Mouse (Mus musculus) olfactory bulb, adult 2 months (tissue): ENCODE data around the gene Calcoco2. TPM values are rescaled to one million over a fixed set of nuclear protein-coding genes. Genes with fewer than 3 reads are reported as not detected.

Source experiments
- H3K27ac ChIP-seq: fragments of 200-500 bp; 2 replicates; pipeline ENCODE4 v1.5.1; 2012; ENCODE audit warnings: low read depth, low read length; ENCODE audit not compliant: insufficient read depth
- H3K4me1 ChIP-seq: fragments of 200-500 bp; 2 replicates; pipeline ENCODE4 v1.6.1; 2012; ENCODE audit warnings: low read length; ENCODE audit not compliant: control insufficient read depth, insufficient read depth
- H3K4me3 ChIP-seq: fragments of 200-500 bp; 2 replicates; pipeline ENCODE4 v1.5.1; 2012; ENCODE audit warnings: mild to moderate bottlenecking, low read depth, low read length, moderate library complexity; ENCODE audit not compliant: insufficient read depth
- CTCF ChIP-seq: fragments of 200-500 bp; IDR thresholded peaks from 2 replicates; pipeline ENCODE4 v1.5.1; 2012; ENCODE audit warnings: low read depth, mild to moderate bottlenecking, low read length, moderate library complexity; ENCODE audit not compliant: insufficient read depth
- POLR2A ChIP-seq: fragments of 200-500 bp; IDR thresholded peaks from 2 replicates; pipeline ENCODE4 v1.6.1; 2012; ENCODE audit warnings: mild to moderate bottlenecking, low read depth, low read length, moderate library complexity; ENCODE audit not compliant: insufficient read depth
- WGBS: fragments of 180-500 bp; shearing (Covaris S2); methylation state at CpG from one replicate; pipeline ENCODE4 v1.1.7; 2018; 5-methylcytosine and 5-hydroxymethylcytosine counted together
- polyA plus RNA-seq: library from polyadenylated mRNA; stranded (reverse); fragments of >200 nt; gene quantifications from 2 replicates; pipeline ENCODE4 v1.2.4, GENCODE M21; 2012; ENCODE audit warnings: low replicate concordance; ENCODE audit not compliant: missing spikeins, insufficient read depth, insufficient read length

Gene Calcoco2
- polyA plus RNA-seq, 1 experiment: not detected

DNA sequence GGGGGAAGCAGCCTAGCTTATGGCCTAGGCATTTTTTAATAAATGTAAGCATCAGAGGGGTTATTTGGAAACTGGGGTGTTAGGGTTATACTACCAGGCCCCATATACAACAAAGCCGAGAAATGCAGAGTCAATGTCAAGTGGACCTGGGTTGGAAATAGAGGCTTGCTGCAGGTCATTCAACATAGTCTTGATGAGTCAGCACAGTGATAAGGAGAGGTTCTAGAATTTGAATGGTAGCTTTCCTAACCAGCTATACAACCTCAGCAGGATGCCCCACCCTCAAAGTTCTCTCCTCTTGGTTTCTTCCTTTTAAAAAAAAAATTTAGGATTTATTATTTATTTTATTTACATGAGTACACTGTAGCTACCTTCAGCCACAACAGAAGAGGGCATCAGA, 40.8 kb downstream of the Calcoco2 start:
- 97% methylated on average over 1 of the region's 1 CpGs for WGBS
- peaks cover 12% of the 10 kb centered on the region for H3K4me1 ChIP-seq
- no peak for TF ChIP-seq POLR2A
- no peak for TF ChIP-seq CTCF
- no peak overlapping the region for H3K27ac ChIP-seq
- H3K4me3 ChIP-seq: no peak overlapping the region

- 91% methylated on average over 7 of the region's 7 CpGs for whole genome bisulfite sequencing
- no peak overlapping the region for H3K27ac ChIP-seq
- H3K4me1 ChIP-seq: peaks cover 12% of the 10 kb centered on the region
- H3K4me3 ChIP-seq: no peak overlapping the region
- TF ChIP-seq CTCF (no peak), POLR2A (no peak)
Observed at GRCm38 (mm10) chr11:96070353-96070752, 41.4 kb downstream of the Calcoco2 start.

- TF ChIP-seq POLR2A (no peak), CTCF (no peak)
- Histone ChIP-seq H3K27ac (no peak overlapping the region), H3K4me3 (no peak overlapping the region), H3K4me1 (peaks cover 3% of the 10 kb centered on the region)
- 63% methylated on average over 5 of the region's 5 CpGs for WGBS
Observed at GRCm38 (mm10) chr11:96068231-96068630, 43.5 kb downstream of the Calcoco2 start.

DNA sequence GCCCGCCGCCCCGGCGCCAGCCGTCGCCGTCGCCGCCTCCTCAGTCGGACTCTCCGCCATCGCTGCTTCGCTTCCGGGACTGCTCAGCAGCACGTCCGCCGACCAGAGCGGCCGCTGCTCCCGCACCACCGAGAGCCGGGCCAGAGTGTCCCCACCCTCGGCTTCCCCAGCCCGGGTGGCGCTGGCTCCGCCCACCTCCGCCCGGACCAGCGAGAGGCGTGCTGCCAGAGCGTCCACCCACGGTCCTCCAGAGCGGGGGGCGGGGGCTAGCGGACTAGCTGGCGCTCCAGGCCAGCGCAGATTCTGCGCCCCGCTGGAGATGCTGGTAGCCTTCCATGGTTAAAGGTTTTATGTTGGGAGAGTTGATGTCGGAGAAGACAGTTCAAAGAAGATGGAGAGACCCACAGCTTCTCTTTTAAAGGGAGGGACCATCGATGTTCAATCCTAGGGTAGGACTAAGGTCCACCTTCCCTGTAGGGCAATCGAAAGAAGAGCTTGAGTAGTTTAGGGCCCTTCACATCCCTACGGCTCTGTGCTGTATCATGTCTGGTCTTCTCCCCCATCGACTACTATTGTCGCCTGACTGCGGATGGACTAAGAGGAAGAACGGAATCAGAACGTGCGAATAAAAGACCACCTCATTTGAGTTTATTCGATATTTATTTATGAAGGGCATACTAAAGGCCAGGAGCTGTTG, 46.4 kb downstream of the Calcoco2 start, which contains the start of gene Ube2z:
Gene Ube2z (minus strand): TSS at position 174 of the 697 bp plus-strand sequence.
- Histone ChIP-seq H3K4me3 (peak within 1 kb of the TSS; percentile 88), H3K27ac (peak within 1 kb of the TSS; percentile 74), H3K4me1 (peaks cover 3% of the 10 kb centered on the region)
- TF ChIP-seq POLR2A (peak; percentile 90), CTCF (no peak)
- WGBS: 3% methylated on average over 50 of the region's 50 CpGs

DNA sequence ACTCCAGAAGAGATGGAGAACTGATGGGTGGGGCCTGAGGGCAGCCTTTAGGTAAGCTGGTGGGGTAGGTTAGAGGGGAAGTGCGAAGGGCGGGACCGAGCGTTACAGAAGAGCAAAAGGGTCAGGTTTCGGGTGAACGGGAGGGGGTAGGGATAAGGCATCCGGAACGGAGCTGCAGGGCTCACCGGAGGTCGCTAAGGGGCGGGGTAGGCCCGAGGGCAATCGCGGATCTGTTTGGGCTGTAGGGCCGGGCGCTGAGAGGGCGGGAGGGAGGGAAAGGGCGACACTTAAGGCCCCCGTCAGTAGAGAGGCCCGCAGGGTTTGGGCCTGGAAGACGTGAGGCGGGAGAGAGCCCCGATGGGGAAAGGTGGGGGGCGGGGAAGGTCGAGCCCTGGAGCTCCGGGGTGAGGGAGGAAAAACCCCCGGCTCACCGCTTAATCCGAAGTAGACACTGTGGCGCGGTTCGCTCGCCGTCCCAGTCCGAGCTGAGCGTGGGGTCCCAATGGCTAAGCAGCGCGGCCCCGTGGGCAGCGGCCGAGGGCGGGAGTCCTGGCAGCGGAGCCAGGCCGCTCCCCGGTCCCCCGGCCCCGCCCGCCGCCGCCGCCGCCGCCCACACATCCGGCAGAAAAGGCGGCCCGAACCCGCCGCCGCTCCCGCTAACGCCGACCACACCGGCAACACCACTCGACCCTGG, 47.1 kb downstream of the Calcoco2 start:
- peak overlapping the region; percentile 88 for H3K4me3 ChIP-seq
- no peak overlapping the region for H3K27ac ChIP-seq
- under 1% methylated on average over 63 of the region's 64 CpGs for WGBS
- no peak for TF ChIP-seq POLR2A
- TF ChIP-seq CTCF: no peak
- peaks cover 3% of the 10 kb centered on the region for H3K4me1 ChIP-seq

- H3K27ac ChIP-seq: no peak overlapping the region
- no peak overlapping the region for H3K4me3 ChIP-seq
- TF ChIP-seq POLR2A (no peak), CTCF (no peak)
- 67% methylated on average over 4 of the region's 4 CpGs for WGBS
- peaks cover 3% of the 10 kb centered on the region for H3K4me1 ChIP-seq
Observed at GRCm38 (mm10) chr11:96058309-96058708, 53.5 kb downstream of the Calcoco2 start.

GRCm38 (mm10) chr11:96050854-96051253, 60.9 kb downstream of the Calcoco2 start:
- H3K4me1 ChIP-seq: no peaks in the 10 kb centered on the region
- no peak overlapping the region for H3K27ac ChIP-seq
- WGBS: 94% methylated on average over 3 of the region's 3 CpGs
- TF ChIP-seq POLR2A: no peak
- TF ChIP-seq CTCF: no peak
- H3K4me3 ChIP-seq: no peak overlapping the region

DNA sequence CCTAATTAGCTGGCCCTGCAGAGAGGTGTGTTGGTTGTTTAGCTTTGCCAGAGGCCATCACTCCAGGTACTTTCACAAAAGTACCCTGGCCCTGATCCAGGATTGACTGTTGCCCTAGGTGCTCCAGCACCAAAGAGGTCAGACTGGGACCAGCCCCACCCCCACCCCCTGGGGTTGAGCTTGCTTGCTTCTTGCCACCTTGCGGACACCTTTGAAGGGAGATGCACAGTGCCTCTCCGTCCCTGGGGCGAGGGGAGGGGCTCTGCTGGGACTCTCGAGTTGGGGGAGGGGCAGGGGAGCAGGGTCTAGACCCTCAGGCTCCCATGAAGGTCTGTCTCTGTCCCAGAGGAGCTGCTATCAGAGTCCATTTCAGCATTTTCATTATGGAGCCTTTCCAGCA, 61.8 kb downstream of the Calcoco2 start:
- no peak for TF ChIP-seq POLR2A
- TF ChIP-seq CTCF: no peak
- 86% methylated on average over 4 of the region's 4 CpGs for WGBS
- H3K4me3 ChIP-seq: no peak overlapping the region
- no peaks in the 10 kb centered on the region for H3K4me1 ChIP-seq
- no peak overlapping the region for H3K27ac ChIP-seq

Other genes with a start within 250 kb of the Calcoco2 start
- gene B4galnt2, start 197.1 kb downstream of the Calcoco2 start, polyA plus RNA-seq: not detected in 2 replicates
- not detected in 2 replicates for gene Igf2bp1, start 106.0 kb downstream of the Calcoco2 start, polyA plus RNA-seq
- gene Gip, start 87.4 kb downstream of the Calcoco2 start, polyA plus RNA-seq: not detected in 2 replicates
- not detected in 2 replicates for gene Snf8, start 77.1 kb downstream of the Calcoco2 start, polyA plus RNA-seq
- not detected in 2 replicates for gene Ube2z, start 46.6 kb downstream of the Calcoco2 start, polyA plus RNA-seq
- not detected in 2 replicates for gene Atp5g1, start 36.3 kb downstream of the Calcoco2 start, polyA plus RNA-seq
- gene Ttll6, start 21.8 kb upstream of the Calcoco2 start, polyA plus RNA-seq: not detected in 2 replicates
- not detected in 2 replicates for gene Hoxb13, start 82.4 kb upstream of the Calcoco2 start, polyA plus RNA-seq
- 1,425 TPM in 1 of 2 replicates, not detected in the other for gene Hoxb9, start 159.5 kb upstream of the Calcoco2 start, polyA plus RNA-seq
- gene Hoxb8, start 169.9 kb upstream of the Calcoco2 start, polyA plus RNA-seq: not detected in 2 replicates
- gene Hoxb7, start 174.7 kb upstream of the Calcoco2 start, polyA plus RNA-seq: not detected in 2 replicates
- not detected in 2 replicates for gene Hoxb6, start 180.5 kb upstream of the Calcoco2 start, polyA plus RNA-seq
- not detected in 2 replicates for gene Hoxb5, start 191.4 kb upstream of the Calcoco2 start, polyA plus RNA-seq
- not detected in 2 replicates for gene Hoxb4, start 206.3 kb upstream of the Calcoco2 start, polyA plus RNA-seq
- not detected in 2 replicates for gene Hoxb3, start 211.4 kb upstream of the Calcoco2 start, polyA plus RNA-seq
- not detected in 2 replicates for gene Hoxb2, start 238.6 kb upstream of the Calcoco2 start, polyA plus RNA-seq